Mouse (Mus musculus) bone marrow, adult 2 months (tissue): ENCODE data around the gene Pms1. TPM values are rescaled to one million over a fixed set of nuclear protein-coding genes. Genes with fewer than 3 reads are reported as not detected.

Experiments
- H3K27ac ChIP-seq: fragments of 200-500 bp; 2 replicates; pipeline ENCODE4 v1.5.1; 2012; ENCODE audit warnings: low read depth, mild to moderate bottlenecking, control low read depth, inconsistent platforms, low read length; ENCODE audit not compliant: control insufficient read depth, poor library complexity, insufficient read depth
- H3K4me1 ChIP-seq: fragments of 200-500 bp; 2 replicates; pipeline ENCODE4 v1.6.1; 2011; ENCODE audit warnings: low read length; ENCODE audit not compliant: control insufficient read depth, insufficient read depth
- H3K4me3 ChIP-seq: fragments of 200-500 bp; replicated peaks from 2 replicates; pipeline ENCODE3; 2011; ENCODE audit warnings: mild to moderate bottlenecking, low read depth, low read length, control low read depth; ENCODE audit not compliant: control insufficient read depth
- CTCF ChIP-seq: fragments of 200-500 bp; IDR thresholded peaks from 2 replicates; pipeline ENCODE4 v1.5.1; 2011; ENCODE audit warnings: low read length, control low read depth; ENCODE audit not compliant: control insufficient read depth, insufficient read depth
- POLR2A ChIP-seq: fragments of 200-500 bp; IDR thresholded peaks from 2 replicates; pipeline ENCODE4 v1.6.1; 2011; ENCODE audit warnings: low read depth, mild to moderate bottlenecking, control low read depth, low read length, borderline replicate concordance; ENCODE audit not compliant: control insufficient read depth
- WGBS: fragments of 180-500 bp; shearing (Covaris S2); methylation state at CpG from one replicate; pipeline ENCODE4 v1.1.7; 2018; 5-methylcytosine and 5-hydroxymethylcytosine counted together
- polyA plus RNA-seq: library from polyadenylated mRNA; stranded (reverse); fragments of >200 nt; gene quantifications from 2 replicates; pipeline ENCODE4 v1.2.4, GENCODE M21; 2011; ENCODE audit warnings: low replicate concordance; ENCODE audit not compliant: missing spikeins, insufficient read depth, insufficient read length

The Pms1 gene
- polyA plus RNA-seq, 1 experiment: 6.5 TPM

- Histone ChIP-seq H3K4me1 (no peaks in the 10 kb centered on the region; the same call in 1 of the 2 replicates), H3K27ac (no peak overlapping the region), H3K4me3 (no peak overlapping the region)
- no peak for TF ChIP-seq POLR2A
- TF ChIP-seq CTCF: no peak
- 84% methylated on average over 3 of the region's 3 CpGs for WGBS
These were observed 110.5 kb downstream of the Pms1 start for GRCm38 (mm10) chr1:53186301-53186700.

DNA sequence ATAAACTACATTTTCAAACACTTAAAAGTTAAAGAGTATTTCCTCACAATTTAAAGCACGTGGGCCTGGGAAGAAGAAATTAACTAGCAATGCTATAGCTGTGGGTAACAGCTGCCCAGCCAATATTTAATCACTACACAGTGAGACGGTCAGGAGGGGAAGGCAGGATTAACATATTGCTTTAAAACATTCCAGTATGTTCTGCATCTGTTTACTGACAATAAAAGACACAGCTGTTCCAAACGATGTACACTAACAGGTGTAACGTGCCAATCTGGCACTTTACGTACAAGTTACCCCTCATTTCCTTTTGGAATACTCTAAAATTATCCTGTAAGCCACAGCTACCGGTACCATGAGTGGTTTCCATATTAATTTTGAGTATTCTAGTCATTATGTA is 139.1 kb downstream of the Pms1 start:
- WGBS: 78% methylated on average over 6 of the region's 6 CpGs
- Histone ChIP-seq H3K4me1 (no peaks in the 10 kb centered on the region), H3K27ac (no peak overlapping the region), H3K4me3 (no peak overlapping the region)
- TF ChIP-seq POLR2A: no peak
- no peak for TF ChIP-seq CTCF

Other genes starting within 250 kb of the Pms1 start
- not detected in 2 replicates for gene Mstn, start 235.4 kb downstream of the Pms1 start, polyA plus RNA-seq
- gene 1700019A02Rik, start 109.4 kb downstream of the Pms1 start, polyA plus RNA-seq: not detected in 2 replicates
- gene Ormdl1, start 77 bp upstream of the Pms1 start, polyA plus RNA-seq: 7.6 and 7.8 TPM in 2 replicates
- gene Gm28778, start 93 bp upstream of the Pms1 start, polyA plus RNA-seq: 2.3 TPM in 1 of 2 replicates, not detected in the other
- gene Osgepl1, start 16.6 kb upstream of the Pms1 start, polyA plus RNA-seq: 9.9 and 10.3 TPM in 2 replicates
- not detected in 2 replicates for gene Asdurf, start 55.6 kb upstream of the Pms1 start, polyA plus RNA-seq
- not detected in 2 replicates for gene Gm28551, start 55.6 kb upstream of the Pms1 start, polyA plus RNA-seq
- gene Asnsd1, start 55.7 kb upstream of the Pms1 start, polyA plus RNA-seq: 27.7 and 45.2 TPM in 2 replicates